Mouse (Mus musculus) kidney, embryonic 14.5 days (tissue): ENCODE results near the gene Scube3. TPM values are rescaled to one million over a fixed set of nuclear protein-coding genes. Genes with fewer than 3 reads are reported as not detected.

Experiments
- ATAC-seq: fragments of 200-750 bp; cut with Nextera tagmentation; 2 replicates; pipeline ENCODE4 v1.8.0; 2017; ENCODE audit warnings: moderate number of reproducible peaks, mild to moderate bottlenecking, moderate TSS enrichment, moderate library complexity; ENCODE audit not compliant: low FRiP score, low TSS enrichment
- H3K27ac ChIP-seq: fragments of 300-500 bp; sonication (generic); 2 replicates; pipeline ENCODE4 v1.5.1; 2014; ENCODE audit warnings: low read depth, mild to moderate bottlenecking, low read length, moderate library complexity, mixed read lengths
- H3K27me3 ChIP-seq: fragments of 300-500 bp; sonication (generic); 2 replicates; pipeline ENCODE4 v1.6.1; 2014; ENCODE audit warnings: mild to moderate bottlenecking, low read length; ENCODE audit not compliant: control insufficient read depth, insufficient read depth
- H3K36me3 ChIP-seq: fragments of 300-500 bp; sonication (generic); 2 replicates; pipeline ENCODE4 v1.6.1; 2014; ENCODE audit warnings: low read length, mixed read lengths; ENCODE audit not compliant: control insufficient read depth, insufficient read depth
- H3K4me1 ChIP-seq: fragments of 300-500 bp; sonication (generic); 2 replicates; pipeline ENCODE4 v1.6.1; 2014; ENCODE audit warnings: low read length, mixed read lengths; ENCODE audit not compliant: control insufficient read depth, insufficient read depth
- H3K4me2 ChIP-seq: fragments of 300-500 bp; sonication (generic); replicated peaks from 2 replicates; pipeline ENCODE4 v1.6.1; 2014; ENCODE audit warnings: low read depth, mild to moderate bottlenecking, low read length
- H3K4me3 ChIP-seq: fragments of 300-500 bp; sonication (generic); 2 replicates; pipeline ENCODE4 v1.5.1; 2014; ENCODE audit warnings: mild to moderate bottlenecking, low read length
- H3K9ac ChIP-seq: fragments of 300-500 bp; sonication (generic); 2 replicates; pipeline ENCODE4 v1.6.1; 2014; ENCODE audit warnings: low read depth, mild to moderate bottlenecking, low read length, moderate library complexity
- H3K9me3 ChIP-seq: fragments of 300-500 bp; sonication (generic); 2 replicates; pipeline ENCODE4 v1.6.1; 2016; ENCODE audit warnings: low read length; ENCODE audit not compliant: control insufficient read depth
- WGBS: fragments of 180-500 bp; shearing (Covaris S2); extraction: QIAGEN DNeasy Blood & Tissue Kit; methylation state at CpG from one replicate; pipeline ENCODE4 v1.1.7; 2014; 5-methylcytosine and 5-hydroxymethylcytosine counted together
- polyA plus RNA-seq: library from polyadenylated mRNA; unstranded; fragments of >200 nt; fragmentation: Nextera tagmentation; extraction: Ambion mirVana; gene quantifications from 2 replicates; pipeline ENCODE4 v1.2.1, GENCODE M21; 2014

The Scube3 gene
- polyA plus RNA-seq, 1 experiment from 2014 or later: 31.3 TPM

- Histone ChIP-seq H3K9ac (no peak overlapping the region), H3K36me3 (peaks cover 75% of the 10 kb centered on the region), H3K4me1 (no peaks in the 10 kb centered on the region), H3K27ac (no peak overlapping the region), H3K4me2 (no peak overlapping the region), H3K27me3 (no peaks in the 10 kb centered on the region), H3K9me3 (no peaks in the 10 kb centered on the region), H3K4me3 (no peak overlapping the region)
- ATAC-seq: no peak
- 97% methylated on average over 10 of the region's 10 CpGs for WGBS
Measured at GRCm38 (mm10) chr17:28195033-28195432, 53.1 kb downstream of the Scube3 start.

- Histone ChIP-seq H3K27ac (no peak overlapping the region), H3K27me3 (no peaks in the 10 kb centered on the region), H3K4me1 (no peaks in the 10 kb centered on the region), H3K4me2 (no peak overlapping the region), H3K9me3 (no peaks in the 10 kb centered on the region), H3K36me3 (peaks cover 77% of the 10 kb centered on the region), H3K9ac (no peak overlapping the region), H3K4me3 (no peak overlapping the region)
- WGBS: 62% methylated on average over 18 of the region's 18 CpGs
- ATAC-seq: no peak
Measured at GRCm38 (mm10) chr17:28197646-28198045, 55.7 kb downstream of the Scube3 start.

- Histone ChIP-seq H3K4me3 (no peak overlapping the region), H3K27me3 (no peaks in the 10 kb centered on the region), H3K36me3 (peaks cover 65% of the 10 kb centered on the region), H3K9ac (no peak overlapping the region), H3K9me3 (no peaks in the 10 kb centered on the region), H3K27ac (no peak overlapping the region), H3K4me1 (peaks cover under 1% of the 10 kb centered on the region; the same call in 1 of the 2 replicates), H3K4me2 (no peak overlapping the region)
- WGBS: 75% methylated on average over 14 of the region's 14 CpGs
- ATAC-seq: no peak
Measured at GRCm38 (mm10) chr17:28201982-28202381, 60.0 kb downstream of the Scube3 start.

- H3K9me3 ChIP-seq: no peaks in the 10 kb centered on the region
- H3K27ac ChIP-seq: no peak overlapping the region
- H3K9ac ChIP-seq: no peak overlapping the region
- H3K4me1 ChIP-seq: peaks cover 13% of the 10 kb centered on the region
- H3K27me3 ChIP-seq: no peaks in the 10 kb centered on the region
- peaks cover 52% of the 10 kb centered on the region for H3K36me3 ChIP-seq
- no peak for ATAC-seq
- 42% methylated on average over 14 of the region's 14 CpGs for WGBS
- H3K4me3 ChIP-seq: no peak overlapping the region
- H3K4me2 ChIP-seq: no peak overlapping the region
Measured at GRCm38 (mm10) chr17:28204052-28204720, 62.2 kb downstream of the Scube3 start.

GRCm38 (mm10) chr17:28205443-28205842 lies 63.5 kb downstream of the Scube3 start:
- peaks cover 16% of the 10 kb centered on the region for H3K4me1 ChIP-seq
- no peak overlapping the region for H3K9ac ChIP-seq
- 89% methylated on average over 8 of the region's 8 CpGs for WGBS
- H3K9me3 ChIP-seq: no peaks in the 10 kb centered on the region
- no peak for ATAC-seq
- H3K27me3 ChIP-seq: no peaks in the 10 kb centered on the region
- H3K27ac ChIP-seq: no peak overlapping the region
- no peak overlapping the region for H3K4me2 ChIP-seq
- no peak overlapping the region for H3K4me3 ChIP-seq
- H3K36me3 ChIP-seq: peaks cover 40% of the 10 kb centered on the region

- Histone ChIP-seq H3K36me3 (peaks cover 24% of the 10 kb centered on the region), H3K27ac (peak overlapping the region; percentile 84), H3K4me3 (no peak overlapping the region), H3K4me1 (peaks cover 16% of the 10 kb centered on the region), H3K27me3 (no peaks in the 10 kb centered on the region), H3K9ac (peak overlapping the region; percentile 50; the same call in 1 of the 2 replicates), H3K9me3 (no peaks in the 10 kb centered on the region), H3K4me2 (no peak overlapping the region)
- 71% methylated on average over 8 of the region's 8 CpGs for WGBS
- no peak for ATAC-seq
Measured at GRCm38 (mm10) chr17:28207092-28207491, 65.2 kb downstream of the Scube3 start.

GRCm38 (mm10) chr17:28207591-28208313 lies 65.8 kb downstream of the Scube3 start, which contains the start of gene Def6:
Gene Def6 (plus strand): TSS chr17:28207778.
- Histone ChIP-seq H3K27ac (peak within 1 kb of the TSS; percentile 84), H3K9ac (peak within 1 kb of the TSS; percentile 50), H3K4me2 (peak within 1 kb of the TSS; percentile 43), H3K4me3 (peak within 1 kb of the TSS; percentile 19), H3K4me1 (peaks cover 16% of the 10 kb centered on the region), H3K36me3 (peaks cover 17% of the 10 kb centered on the region), H3K9me3 (no peaks in the 10 kb centered on the region), H3K27me3 (no peaks in the 10 kb centered on the region)
- 18% methylated on average over 26 of the region's 26 CpGs for WGBS
- peak; percentile 92 for ATAC-seq

GRCm38 (mm10) chr17:28208314-28208612 lies 66.3 kb downstream of the Scube3 start:
- no peak overlapping the region; the same call in 1 of the 2 replicates for H3K4me3 ChIP-seq
- H3K9ac ChIP-seq: peak overlapping the region; percentile 50; the same call in 1 of the 2 replicates
- WGBS: 66% methylated on average over 8 of the region's 8 CpGs

GRCm38 (mm10) chr17:28209457-28210110 lies 67.6 kb downstream of the Scube3 start:
- ATAC-seq: no peak
- 70% methylated on average over 4 of the region's 4 CpGs for WGBS
- Histone ChIP-seq H3K9me3 (no peaks in the 10 kb centered on the region), H3K27me3 (no peaks in the 10 kb centered on the region), H3K36me3 (peaks cover 11% of the 10 kb centered on the region), H3K4me1 (peaks cover 16% of the 10 kb centered on the region), H3K4me3 (no peak overlapping the region), H3K27ac (no peak overlapping the region), H3K9ac (no peak overlapping the region), H3K4me2 (no peak overlapping the region)

More at GRCm38 (mm10) chr17:28208314-28208612, 66.3 kb downstream of the Scube3 start:
- Histone ChIP-seq H3K36me3 (peaks cover 12% of the 10 kb centered on the region), H3K27me3 (no peaks in the 10 kb centered on the region), H3K4me1 (peaks cover 16% of the 10 kb centered on the region), H3K27ac (no peak overlapping the region), H3K4me2 (peak overlapping the region; percentile 43; the same call in 1 of the 2 replicates), H3K9me3 (no peaks in the 10 kb centered on the region)
- no peak for ATAC-seq
